Mouse (Mus musculus): ENCODE data around the gene Nol9. TPM values are rescaled to one million over a fixed set of nuclear protein-coding genes. Genes with fewer than 3 reads are reported as not detected.
"Not testable (repeated sequence)": the region's sequence is repeated elsewhere in the genome, so short reads cannot be mapped to it uniquely, and the experiment has no call there.

Nol9 gene
- polyA plus RNA-seq, 2 experiments: 9.8 to 11.5 TPM

- H3K9me3 ChIP-seq (ENCODE audit: control insufficient read depth, low read length): no peaks in the 10 kb centered on the region
- 78% methylated on average over 4 of the region's 4 CpGs for WGBS (ENCODE audit: insufficient replicate concordance)
- no peaks in the 10 kb centered on the region for H3K36me3 ChIP-seq (replicated peaks; ENCODE audit: control insufficient read depth, insufficient read depth, low read depth)
- no peaks in the 10 kb centered on the region for H3K27me3 ChIP-seq (ENCODE audit: control insufficient read depth, insufficient read depth, low read length)
- no peak overlapping the region for H3K4me3 ChIP-seq (ENCODE audit: insufficient read depth in 1 of 2, low read depth in 2 of 2, low read length in 2 of 2)
- TF ChIP-seq CTCF (IDR thresholded peaks at IDR 0.05; ENCODE audit: low read depth) (peak; percentile 23; the same call in 1 of the 2 replicates), EP300 (IDR thresholded peaks at IDR 0.05; ENCODE audit: low read depth) (no peak)
- peaks cover 6 to 8% of the 10 kb centered on the region in 2 experiments for H3K4me1 ChIP-seq (replicated peaks; ENCODE audit: control insufficient read depth in 2 of 2, insufficient read depth in 2 of 2, low read length in 1 of 2)
- H3K9ac ChIP-seq (replicated peaks): no peak overlapping the region
- no peak overlapping the region for H3K4me2 ChIP-seq (ENCODE audit: low read depth)
- no peak overlapping the region for H3K27ac ChIP-seq
- DNase-seq (ENCODE audit: low read depth in 3 of 3, low spot score in 3 of 3): no peak
- no peak for ATAC-seq (ENCODE audit: insufficient read depth)
Observed at GRCm38 (mm10) chr4:152029997-152030396, 9.1 kb upstream of the Nol9 start.

GRCm38 (mm10) chr4:152032922-152033321 is 6.2 kb upstream of the Nol9 start:
- TF ChIP-seq EP300 (IDR thresholded peaks at IDR 0.05; ENCODE audit: low read depth) (no peak), CTCF (IDR thresholded peaks at IDR 0.05; ENCODE audit: low read depth) (no peak)
- peaks cover 0 to 4% of the 10 kb centered on the region in 2 experiments; a peak in 2 of 4 replicates for H3K4me1 ChIP-seq (replicated peaks; ENCODE audit: control insufficient read depth in 2 of 2, insufficient read depth in 2 of 2, low read length in 1 of 2)
- no peak overlapping the region for H3K4me2 ChIP-seq (ENCODE audit: low read depth)
- no peak overlapping the region for H3K9ac ChIP-seq (replicated peaks)
- WGBS (ENCODE audit: insufficient replicate concordance): 77% methylated on average over 13 of the region's 13 CpGs
- no peak overlapping the region for H3K4me3 ChIP-seq (ENCODE audit: insufficient read depth in 1 of 2, low read depth in 2 of 2, low read length in 2 of 2)
- no peaks in the 10 kb centered on the region for H3K27me3 ChIP-seq (ENCODE audit: control insufficient read depth, insufficient read depth, low read length)
- DNase-seq (ENCODE audit: low read depth in 3 of 3, low spot score in 3 of 3) (no peak), ATAC-seq (ENCODE audit: insufficient read depth) (no peak)
- H3K27ac ChIP-seq: no peak overlapping the region
- no peaks in the 10 kb centered on the region for H3K9me3 ChIP-seq (ENCODE audit: control insufficient read depth, low read length)
- no peaks in the 10 kb centered on the region for H3K36me3 ChIP-seq (replicated peaks; ENCODE audit: control insufficient read depth, insufficient read depth, low read depth)

GRCm38 (mm10) chr4:152036464-152036863 is 2.7 kb upstream of the Nol9 start:
- not testable (repeated sequence) for DNase-seq (ENCODE audit: low read depth in 3 of 3, low spot score in 3 of 3); H3K4me1 ChIP-seq (replicated peaks; ENCODE audit: control insufficient read depth in 2 of 2, insufficient read depth in 2 of 2, low read length in 1 of 2); ATAC-seq (ENCODE audit: insufficient read depth); H3K9me3 ChIP-seq (ENCODE audit: control insufficient read depth, low read length); H3K27me3 ChIP-seq (ENCODE audit: control insufficient read depth, insufficient read depth, low read length); H3K4me2 ChIP-seq (ENCODE audit: low read depth); H3K36me3 ChIP-seq (replicated peaks; ENCODE audit: control insufficient read depth, insufficient read depth, low read depth); H3K27ac ChIP-seq; H3K9ac ChIP-seq (replicated peaks); H3K4me3 ChIP-seq (ENCODE audit: insufficient read depth in 1 of 2, low read depth in 2 of 2, low read length in 2 of 2)
- WGBS (ENCODE audit: insufficient replicate concordance): 78% methylated on average over 6 of the region's 6 CpGs
- TF ChIP-seq CTCF (IDR thresholded peaks at IDR 0.05; ENCODE audit: low read depth): peak; percentile 58

GRCm38 (mm10) chr4:152038225-152038984 is 716 bp upstream of the Nol9 start, which contains the start of gene Tas1r1:
Gene Tas1r1 (minus strand): TSS chr4:152038568.
- H3K9ac ChIP-seq (replicated peaks): peak within 1 kb of the TSS; percentile 67
- peaks cover 24% of the 10 kb centered on the region for H3K36me3 ChIP-seq (replicated peaks; ENCODE audit: control insufficient read depth, insufficient read depth, low read depth)
- ATAC-seq (ENCODE audit: insufficient read depth) (no peak), DNase-seq (ENCODE audit: low read depth in 3 of 3, low spot score in 3 of 3) (no peak)
- H3K27me3 ChIP-seq (ENCODE audit: control insufficient read depth, insufficient read depth, low read length): no peaks in the 10 kb centered on the region
- H3K4me2 ChIP-seq (ENCODE audit: low read depth): peak within 1 kb of the TSS; percentile 75
- 35% methylated on average over 10 of the region's 10 CpGs for WGBS (ENCODE audit: insufficient replicate concordance)
- no peaks in the 10 kb centered on the region for H3K9me3 ChIP-seq (ENCODE audit: control insufficient read depth, low read length)
- no peak within 1 kb of the TSS for H3K27ac ChIP-seq
- peaks cover 2 to 6% of the 10 kb centered on the region in 2 experiments; a peak in 3 of 4 replicates for H3K4me1 ChIP-seq (replicated peaks; ENCODE audit: control insufficient read depth in 2 of 2, insufficient read depth in 2 of 2, low read length in 1 of 2)
- peak within 1 kb of the TSS; percentile 83 to 93 for H3K4me3 ChIP-seq (ENCODE audit: insufficient read depth in 1 of 2, low read depth in 2 of 2, low read length in 2 of 2)
- no peak for TF ChIP-seq EP300 (IDR thresholded peaks at IDR 0.05; ENCODE audit: low read depth)
- TF ChIP-seq CTCF (IDR thresholded peaks at IDR 0.05; ENCODE audit: low read depth): no peak

- no peak overlapping the region for H3K27ac ChIP-seq
- ATAC-seq (ENCODE audit: insufficient read depth) (no peak), DNase-seq (ENCODE audit: low read depth in 3 of 3, low spot score in 3 of 3) (no peak)
- H3K4me2 ChIP-seq (ENCODE audit: low read depth): peak overlapping the region; percentile 75
- H3K4me1 ChIP-seq (replicated peaks; ENCODE audit: control insufficient read depth in 2 of 2, insufficient read depth in 2 of 2, low read length in 1 of 2): peaks cover 2 to 6% of the 10 kb centered on the region in 2 experiments; a peak in 3 of 4 replicates
- H3K36me3 ChIP-seq (replicated peaks; ENCODE audit: control insufficient read depth, insufficient read depth, low read depth): peaks cover 37% of the 10 kb centered on the region
- H3K9me3 ChIP-seq (ENCODE audit: control insufficient read depth, low read length): no peaks in the 10 kb centered on the region
- TF ChIP-seq EP300 (IDR thresholded peaks at IDR 0.05; ENCODE audit: low read depth) (no peak), CTCF (IDR thresholded peaks at IDR 0.05; ENCODE audit: low read depth) (no peak)
- peak overlapping the region; percentile 83 to 93 for H3K4me3 ChIP-seq (ENCODE audit: insufficient read depth in 1 of 2, low read depth in 2 of 2, low read length in 2 of 2)
- H3K9ac ChIP-seq (replicated peaks): peak overlapping the region; percentile 67
- 2% methylated on average over 25 of the region's 25 CpGs for WGBS (ENCODE audit: insufficient replicate concordance)
- no peaks in the 10 kb centered on the region for H3K27me3 ChIP-seq (ENCODE audit: control insufficient read depth, insufficient read depth, low read length)
Observed at GRCm38 (mm10) chr4:152039831-152040310, 750 bp downstream of the Nol9 start.
